Mouse (Mus musculus): ENCODE measurements around the gene Pomgnt2.
A peak's percentile ranks its signal among the peaks of the same experiment; 100 is the strongest.
"Not testable (repeated sequence)": the region's sequence is repeated elsewhere in the genome, so short reads cannot be mapped to it uniquely, and the experiment has no call there.

The Pomgnt2 gene

GRCm38 (mm10) chr9:121997010-121997409 lies at the start of gene Pomgnt2:
Pomgnt2 (minus strand) TSS chr9:121997110.
- no peak for DNase-seq (ENCODE audit: low read depth, low spot score)

- no peak for DNase-seq (ENCODE audit: low read depth, low spot score)
These were observed 42.9 kb upstream of the Pomgnt2 start for GRCm38 (mm10) chr9:122039848-122040247.

- DNase-seq (ENCODE audit: low read depth, low spot score): no peak
These were observed 41.7 kb upstream of the Pomgnt2 start for GRCm38 (mm10) chr9:122038631-122039030.

GRCm38 (mm10) chr9:122036496-122037054 lies 39.7 kb upstream of the Pomgnt2 start:
- DNase-seq (ENCODE audit: low read depth, low spot score): no peak

GRCm38 (mm10) chr9:122035807-122036206 lies 38.9 kb upstream of the Pomgnt2 start:
- no peak for DNase-seq (ENCODE audit: low read depth, low spot score)

GRCm38 (mm10) chr9:122034949-122035348 lies 38.0 kb upstream of the Pomgnt2 start:
- no peak for DNase-seq (ENCODE audit: low read depth, low spot score)

GRCm38 (mm10) chr9:122032071-122032470 lies 35.2 kb upstream of the Pomgnt2 start:
- no peak for DNase-seq (ENCODE audit: low read depth, low spot score)

GRCm38 (mm10) chr9:122030706-122031105 lies 33.8 kb upstream of the Pomgnt2 start:
- no peak for DNase-seq (ENCODE audit: low read depth, low spot score)

- DNase-seq (ENCODE audit: low read depth, low spot score): no peak
These were observed 32.9 kb upstream of the Pomgnt2 start for GRCm38 (mm10) chr9:122029765-122030164.

- DNase-seq (ENCODE audit: low read depth, low spot score): peak; percentile 84
These were observed 31.2 kb upstream of the Pomgnt2 start for GRCm38 (mm10) chr9:122027914-122028745.

- peak; percentile 93 for DNase-seq (ENCODE audit: low read depth, low spot score)
These were observed 30.4 kb upstream of the Pomgnt2 start for GRCm38 (mm10) chr9:122027081-122027913.

GRCm38 (mm10) chr9:122025855-122026590 lies 29.1 kb upstream of the Pomgnt2 start:
- DNase-seq (ENCODE audit: low read depth, low spot score): no peak

GRCm38 (mm10) chr9:122024419-122024818 lies 27.5 kb upstream of the Pomgnt2 start:
- no peak for DNase-seq (ENCODE audit: low read depth, low spot score)

GRCm38 (mm10) chr9:122023873-122024272 lies 27.0 kb upstream of the Pomgnt2 start:
- peak; percentile 70 for DNase-seq (ENCODE audit: low read depth, low spot score)

- DNase-seq (ENCODE audit: low read depth, low spot score): peak; percentile 86
These were observed 25.9 kb upstream of the Pomgnt2 start for GRCm38 (mm10) chr9:122022776-122023175.

- no peak for DNase-seq (ENCODE audit: low read depth, low spot score)
These were observed 24.7 kb upstream of the Pomgnt2 start for GRCm38 (mm10) chr9:122021581-122021980.

- not testable (repeated sequence) for DNase-seq (ENCODE audit: low read depth, low spot score)
These were observed 24.3 kb upstream of the Pomgnt2 start for GRCm38 (mm10) chr9:122021171-122021570.

- DNase-seq (ENCODE audit: low read depth, low spot score): no peak
These were observed 23.4 kb upstream of the Pomgnt2 start for GRCm38 (mm10) chr9:122020321-122020720.

- peak; percentile 72 for DNase-seq (ENCODE audit: low read depth, low spot score)
These were observed 22.0 kb upstream of the Pomgnt2 start for GRCm38 (mm10) chr9:122018782-122019395.

- no peak for DNase-seq (ENCODE audit: low read depth, low spot score)
These were observed 21.2 kb upstream of the Pomgnt2 start for GRCm38 (mm10) chr9:122018079-122018478.

- peak; percentile 58 for DNase-seq (ENCODE audit: low read depth, low spot score)
These were observed 17.3 kb upstream of the Pomgnt2 start for GRCm38 (mm10) chr9:122014241-122014667.
